Comparison of ENCODE assay signal across 8 mouse cellular contexts in the genomic region with DNA sequence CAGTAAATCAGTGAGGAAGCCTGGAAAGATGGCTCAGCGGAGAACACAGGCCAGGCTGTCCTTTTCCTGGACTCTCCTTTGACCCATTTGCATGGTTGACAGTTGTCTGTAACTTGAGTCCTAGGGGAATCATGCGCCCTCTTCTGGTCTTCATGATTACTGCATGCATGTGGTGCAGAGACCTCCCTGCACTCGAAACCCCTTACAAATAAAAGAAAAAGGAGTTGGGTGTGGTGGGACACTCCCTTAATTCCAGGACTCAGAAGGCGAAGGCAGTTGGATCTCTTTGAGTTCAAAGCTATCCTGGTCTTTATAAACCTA. TPM values are rescaled to one million over a fixed set of nuclear protein-coding genes. Genes with fewer than 3 reads are reported as not detected.
A peak's percentile ranks its signal among the peaks of the same experiment; 100 is the strongest.
DNase-seq lines count a peak whose midpoint lies in the region; ATAC-seq lines count a peak whose summit lies in the region.

No protein-coding gene starts in this region.

- H3K27ac ChIP-seq in intestine, embryonic 15.5 days: peak overlapping the region; percentile 62

- intact Hi-C loops in gastrocnemius, postnatal 36 days (cut with DNase I): no loop called here
- intact Hi-C loops in left cerebral cortex, postnatal 25 days (cut with DNase I): no loop called here

- H3K4me2 ChIP-seq in intestine, embryonic 15.5 days (replicated peaks): peak overlapping the region; percentile 75

- WGBS in intestine, embryonic 15.5 days: 0% methylated on average over 4 of the region's 4 CpGs

- peak overlapping the region; percentile 75 for H3K4me3 ChIP-seq in intestine, embryonic 15.5 days (replicated peaks)

- peak; percentile 81 for DNase-seq in urinary bladder, postnatal 14 days (ENCODE audit: low spot score)
- no peak for DNase-seq in urinary bladder, adult 2 months (ENCODE audit: low spot score)
- peak; percentile 85 for DNase-seq in embryo, embryonic 11.5 days (ENCODE audit: low read depth, low spot score)
- DNase-seq in gastrocnemius, postnatal 36 days: peak; percentile 62 to 73
- peak; percentile 70 to 76 for DNase-seq in left cerebral cortex, postnatal 25 days (ENCODE audit: low spot score in 2 of 2)
- peak; percentile 94 for DNase-seq in mesoderm, embryonic 11.5 days (ENCODE audit: low read depth, low spot score)
- DNase-seq in right cerebral cortex, postnatal 25 days: peak; percentile 64

- no peaks in the 10 kb centered on the region for H3K27me3 ChIP-seq in intestine, embryonic 15.5 days (replicated peaks)

- H3K9me3 ChIP-seq in intestine, embryonic 15.5 days: no peaks in the 10 kb centered on the region

- peak; percentile 51 for ATAC-seq in intestine, embryonic 15.5 days

- H3K4me1 ChIP-seq in intestine, embryonic 15.5 days (replicated peaks): peaks cover 8% of the 10 kb centered on the region

- peak overlapping the region; percentile 42 for H3K9ac ChIP-seq in intestine, embryonic 15.5 days

- peaks cover 20% of the 10 kb centered on the region for H3K36me3 ChIP-seq in intestine, embryonic 15.5 days

RNA-seq across cellular contexts. Expression of a gene that starts 0.7 kb away (rescaled TPM):
- 44.7 and 47.7 TPM in 2 replicates for polyA plus RNA-seq in urinary bladder, adult 2 months (2012; rRNA removed)
- 10 to 100 TPM; 54.1 to 56.1 TPM for total RNA-seq in gastrocnemius, postnatal 36 days (2021)
- 113 and 129 TPM in 2 replicates for polyA plus RNA-seq in intestine, embryonic 15.5 days (2015; fragmentation: Nextera tagmentation; extraction: Ambion mirVana)
- 10 to 100 TPM; 56.0 to 57.1 TPM for total RNA-seq in left cerebral cortex, postnatal 25 days (2021)

RNA-seq across cellular contexts. Expression of a gene that starts 9.4 kb away (rescaled TPM):
- 6.7 and 8.4 TPM in 2 replicates for polyA plus RNA-seq in urinary bladder, adult 2 months (2012; rRNA removed)
- 1 to 10 TPM in 1 of 2 experiments, under 1 TPM in 1; 0.96 to 1.3 TPM for total RNA-seq in gastrocnemius, postnatal 36 days (2021)
- 6.1 and 6.7 TPM in 2 replicates for polyA plus RNA-seq in intestine, embryonic 15.5 days (2015; fragmentation: Nextera tagmentation; extraction: Ambion mirVana)
- total RNA-seq in left cerebral cortex, postnatal 25 days (2021): 1 to 10 TPM in 1 of 2 experiments, under 1 TPM in 1; 0.99 to 1.1 TPM

RNA-seq across cellular contexts. Expression of a gene that starts 23.5 kb away (rescaled TPM):
- 19.8 and 42.1 TPM in 2 replicates for polyA plus RNA-seq in urinary bladder, adult 2 months (2012; rRNA removed)
- 10 to 100 TPM; 11.5 to 17.1 TPM for total RNA-seq in gastrocnemius, postnatal 36 days (2021)
- 13.1 and 15.7 TPM in 2 replicates for polyA plus RNA-seq in intestine, embryonic 15.5 days (2015; fragmentation: Nextera tagmentation; extraction: Ambion mirVana)
- 10 to 100 TPM; 32.2 to 38.9 TPM for total RNA-seq in left cerebral cortex, postnatal 25 days (2021)

RNA-seq across cellular contexts. Expression of a gene that starts 29.5 kb away (rescaled TPM):
- polyA plus RNA-seq in urinary bladder, adult 2 months (2012; rRNA removed): 29.0 and 34.1 TPM in 2 replicates
- total RNA-seq in gastrocnemius, postnatal 36 days (2021): 1 to 10 TPM; 1.0 to 1.5 TPM
- 7.5 and 8.1 TPM in 2 replicates for polyA plus RNA-seq in intestine, embryonic 15.5 days (2015; fragmentation: Nextera tagmentation; extraction: Ambion mirVana)
- total RNA-seq in left cerebral cortex, postnatal 25 days (2021): 1 to 10 TPM; 2.2 to 2.3 TPM

RNA-seq across cellular contexts. Expression of a gene that starts 41.9 kb away (rescaled TPM):
- not detected in 2 replicates for polyA plus RNA-seq in urinary bladder, adult 2 months (2012; rRNA removed)
- not detected for total RNA-seq in gastrocnemius, postnatal 36 days (2021)
- polyA plus RNA-seq in intestine, embryonic 15.5 days (2015; fragmentation: Nextera tagmentation; extraction: Ambion mirVana): 0.03 TPM in 1 of 2 replicates, not detected in the other
- under 1 TPM; 0.11 to 0.18 TPM for total RNA-seq in left cerebral cortex, postnatal 25 days (2021)
